Mouse (Mus musculus) heart, adult 2 months (tissue): Measurements from ENCODE around the gene Sgip1.

Experiments
- CTCF ChIP-seq: fragments of 200-600 bp; IDR thresholded peaks from 2 replicates; pipeline ENCODE4 v1.8.1; 2022; ENCODE audit warnings: antibody characterized with exemption, mild to moderate bottlenecking, moderate library complexity
- EP300 ChIP-seq: fragments of 200-500 bp; IDR thresholded peaks from 2 replicates; pipeline ENCODE4 v1.6.1; 2011; ENCODE audit warnings: low read depth, low read length, control low read depth; ENCODE audit not compliant: insufficient read depth
- POLR2A ChIP-seq: fragments of 200-500 bp; IDR thresholded peaks from 2 replicates; pipeline ENCODE4 v1.6.1; 2011; ENCODE audit warnings: mild to moderate bottlenecking, low read depth, low read length, control low read depth; ENCODE audit not compliant: insufficient read depth

- no peak for TF ChIP-seq EP300
- no peak for TF ChIP-seq CTCF
- TF ChIP-seq POLR2A: no peak
Measured at GRCm38 (mm10) chr4:102769070-102769469, 28.0 kb downstream of the Sgip1 start.
